Mouse (Mus musculus): ENCODE data around the gene Faim2. TPM values are rescaled to one million over a fixed set of nuclear protein-coding genes. Genes with fewer than 3 reads are reported as not detected.

The Faim2 gene
- polyA plus RNA-seq, 1 experiment = 0.81 TPM

DNA sequence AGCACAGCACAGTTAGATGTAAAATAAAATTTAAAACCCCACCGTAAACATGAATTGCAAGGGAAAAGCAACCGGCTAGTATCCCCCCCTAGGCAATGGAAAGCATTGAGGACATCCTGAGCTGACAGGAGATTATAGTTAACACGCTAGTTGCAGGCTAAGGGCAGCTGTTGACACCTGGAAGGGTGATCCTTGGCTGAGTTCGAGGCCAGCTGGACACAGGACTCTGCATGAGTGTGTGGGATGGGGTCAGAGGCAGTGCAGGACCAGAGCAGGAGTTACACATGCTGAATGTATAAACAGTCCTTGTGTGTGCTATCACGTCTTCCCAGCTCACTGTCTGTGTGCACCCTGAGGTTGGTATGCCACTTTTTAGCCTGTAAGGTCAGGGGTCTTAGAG is 24.7 kb downstream of the Faim2 start:
- TF ChIP-seq CTCF (IDR thresholded peaks at IDR 0.05; ENCODE audit: borderline replicate concordance, control insufficient read depth, extremely low read depth, insufficient read depth, low read length, poor library complexity) (no peak), POLR2A (IDR thresholded peaks at IDR 0.05; ENCODE audit: control insufficient read depth, extremely low read depth, insufficient read depth, low read length, poor library complexity) (no peak)
- DNase-seq = no peak
- no peaks in the 10 kb centered on the region for H3K4me1 ChIP-seq (replicated peaks; ENCODE audit: control insufficient read depth, insufficient read depth, low read length)

DNA sequence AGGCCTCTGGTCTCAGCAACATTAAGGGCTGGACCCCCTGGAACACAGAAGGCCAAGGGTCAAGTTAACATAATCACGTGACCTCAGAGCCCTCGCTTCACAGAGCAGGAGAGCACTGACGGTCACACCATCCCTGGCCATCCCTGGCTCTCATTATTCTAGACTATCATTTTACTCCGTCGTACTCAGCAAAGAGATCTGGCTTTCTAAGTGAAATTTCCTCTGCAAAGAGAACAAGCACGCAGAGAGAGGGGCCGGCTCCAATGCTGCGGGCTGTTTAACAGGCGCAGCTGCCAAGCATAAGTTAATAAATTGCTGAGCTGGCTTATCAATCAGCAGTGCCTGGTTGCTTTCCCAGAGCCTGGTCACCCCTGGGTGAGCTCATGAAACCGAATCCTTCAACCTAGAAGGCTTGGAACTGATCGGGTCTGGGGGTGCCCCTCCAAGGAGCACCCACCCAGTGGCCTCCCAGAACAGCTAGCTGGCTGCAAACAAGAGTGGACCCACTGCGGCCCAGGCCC is 25.6 kb downstream of the Faim2 start:
- H3K27ac ChIP-seq (ENCODE audit: control insufficient read depth, insufficient read depth, low read length) = no peak overlapping the region

More for the DNA sequence above, 24.7 kb downstream of the Faim2 start:
- no peaks in the 10 kb centered on the region for H3K36me3 ChIP-seq (ENCODE audit: control insufficient read depth, insufficient read depth, low read length)
- WGBS = 87% methylated on average over 5 of the region's 5 CpGs
- H3K27me3 ChIP-seq (ENCODE audit: control insufficient read depth, insufficient read depth, low read length) = no peaks in the 10 kb centered on the region
- H3K4me3 ChIP-seq (ENCODE audit: control insufficient read depth, insufficient read depth, low read length) = no peak overlapping the region
- no peak overlapping the region for H3K27ac ChIP-seq (ENCODE audit: control insufficient read depth, insufficient read depth, low read length)

DNA sequence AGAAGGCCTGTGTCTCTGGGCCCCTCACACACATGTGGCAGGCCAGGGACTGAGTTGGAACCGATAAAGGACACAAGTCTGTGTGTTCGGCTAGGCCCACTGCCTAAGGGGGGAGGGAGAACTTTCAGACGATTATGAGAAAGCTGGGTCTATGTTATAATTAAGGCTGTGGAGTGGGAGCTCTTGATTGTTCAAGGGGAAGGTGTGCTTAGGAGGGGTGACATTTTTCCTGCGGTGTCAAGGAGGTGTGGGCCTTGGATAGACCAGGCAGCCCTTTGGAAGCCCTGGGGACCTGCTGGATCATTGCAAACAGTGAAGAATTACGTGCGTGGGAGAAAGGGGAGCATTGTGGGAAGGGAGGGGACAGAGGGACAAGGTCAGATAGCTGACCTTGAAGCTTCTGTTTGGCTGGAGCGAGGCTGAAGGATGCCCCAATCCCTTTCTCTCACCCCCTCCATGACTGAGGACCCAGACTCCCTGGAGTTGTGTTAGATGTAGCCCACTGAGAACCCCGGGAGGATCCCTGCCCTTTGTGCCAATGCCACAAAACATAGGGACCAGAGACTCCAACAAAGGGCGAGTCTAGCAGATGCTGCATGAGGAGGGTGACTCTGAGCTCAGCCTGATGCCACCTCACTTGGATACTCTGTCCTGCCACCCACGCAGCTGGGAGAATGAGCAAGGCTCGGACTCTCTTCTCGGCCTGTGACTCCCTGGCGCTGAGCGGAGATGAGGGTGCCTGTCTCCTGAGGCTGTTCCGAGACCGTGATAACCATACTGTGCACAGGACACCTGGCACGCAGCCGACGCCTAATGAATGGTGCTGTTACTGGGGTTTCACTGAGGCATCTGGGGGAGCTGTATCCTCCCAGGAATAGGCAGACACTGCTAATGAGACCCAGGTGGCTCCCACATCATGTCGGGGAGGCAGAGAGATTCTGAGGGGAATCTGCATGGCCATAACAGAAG is 26.4 kb downstream of the Faim2 start:
- 90% methylated on average over 20 of the region's 20 CpGs for WGBS
- Histone ChIP-seq H3K4me1 (replicated peaks; ENCODE audit: control insufficient read depth, insufficient read depth, low read length) (no peaks in the 10 kb centered on the region), H3K36me3 (ENCODE audit: control insufficient read depth, insufficient read depth, low read length) (no peaks in the 10 kb centered on the region), H3K4me3 (ENCODE audit: control insufficient read depth, insufficient read depth, low read length) (no peak overlapping the region), H3K27ac (ENCODE audit: control insufficient read depth, insufficient read depth, low read length) (no peak overlapping the region), H3K27me3 (ENCODE audit: control insufficient read depth, insufficient read depth, low read length) (no peaks in the 10 kb centered on the region)
- DNase-seq = no peak
- no peak for TF ChIP-seq POLR2A (IDR thresholded peaks at IDR 0.05; ENCODE audit: control insufficient read depth, extremely low read depth, insufficient read depth, low read length, poor library complexity)
- no peak for TF ChIP-seq CTCF (IDR thresholded peaks at IDR 0.05; ENCODE audit: borderline replicate concordance, control insufficient read depth, extremely low read depth, insufficient read depth, low read length, poor library complexity)

More for the DNA sequence above, 25.6 kb downstream of the Faim2 start:
- TF ChIP-seq POLR2A (IDR thresholded peaks at IDR 0.05; ENCODE audit: control insufficient read depth, extremely low read depth, insufficient read depth, low read length, poor library complexity) (no peak), CTCF (IDR thresholded peaks at IDR 0.05; ENCODE audit: borderline replicate concordance, control insufficient read depth, extremely low read depth, insufficient read depth, low read length, poor library complexity) (no peak)
- Histone ChIP-seq H3K4me3 (ENCODE audit: control insufficient read depth, insufficient read depth, low read length) (no peak overlapping the region), H3K36me3 (ENCODE audit: control insufficient read depth, insufficient read depth, low read length) (no peaks in the 10 kb centered on the region), H3K27me3 (ENCODE audit: control insufficient read depth, insufficient read depth, low read length) (no peaks in the 10 kb centered on the region), H3K4me1 (replicated peaks; ENCODE audit: control insufficient read depth, insufficient read depth, low read length) (no peaks in the 10 kb centered on the region)
- DNase-seq = no peak
- 89% methylated on average over 12 of the region's 12 CpGs for WGBS

DNA sequence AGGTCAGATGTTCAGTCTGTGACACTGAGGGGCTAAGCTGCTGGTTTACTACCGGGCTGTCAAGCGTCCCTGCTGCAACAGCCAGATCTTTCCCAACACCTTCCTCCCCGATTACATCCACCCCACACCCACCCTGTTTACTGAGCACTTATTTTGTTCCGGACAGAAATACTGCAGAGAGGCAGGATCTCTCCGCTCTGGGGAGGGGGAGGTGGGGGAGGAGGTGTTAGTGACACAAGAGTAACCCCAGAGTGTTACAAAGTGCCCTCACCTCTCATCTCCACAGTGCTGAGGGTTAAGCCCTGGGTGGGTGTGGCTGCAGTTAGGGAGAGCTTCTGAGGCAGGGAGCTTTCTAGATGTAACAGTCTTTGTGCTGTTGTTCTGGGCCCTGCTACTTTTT is 27.6 kb downstream of the Faim2 start:
- H3K4me3 ChIP-seq (ENCODE audit: control insufficient read depth, insufficient read depth, low read length) = no peak overlapping the region
- 60% methylated on average over 5 of the region's 5 CpGs for WGBS
- DNase-seq = no peak
- H3K36me3 ChIP-seq (ENCODE audit: control insufficient read depth, insufficient read depth, low read length) = no peaks in the 10 kb centered on the region
- TF ChIP-seq POLR2A (IDR thresholded peaks at IDR 0.05; ENCODE audit: control insufficient read depth, extremely low read depth, insufficient read depth, low read length, poor library complexity) (no peak), CTCF (IDR thresholded peaks at IDR 0.05; ENCODE audit: borderline replicate concordance, control insufficient read depth, extremely low read depth, insufficient read depth, low read length, poor library complexity) (no peak)
- H3K27me3 ChIP-seq (ENCODE audit: control insufficient read depth, insufficient read depth, low read length) = no peaks in the 10 kb centered on the region
- no peak overlapping the region for H3K27ac ChIP-seq (ENCODE audit: control insufficient read depth, insufficient read depth, low read length)
- H3K4me1 ChIP-seq (replicated peaks; ENCODE audit: control insufficient read depth, insufficient read depth, low read length) = no peaks in the 10 kb centered on the region

DNA sequence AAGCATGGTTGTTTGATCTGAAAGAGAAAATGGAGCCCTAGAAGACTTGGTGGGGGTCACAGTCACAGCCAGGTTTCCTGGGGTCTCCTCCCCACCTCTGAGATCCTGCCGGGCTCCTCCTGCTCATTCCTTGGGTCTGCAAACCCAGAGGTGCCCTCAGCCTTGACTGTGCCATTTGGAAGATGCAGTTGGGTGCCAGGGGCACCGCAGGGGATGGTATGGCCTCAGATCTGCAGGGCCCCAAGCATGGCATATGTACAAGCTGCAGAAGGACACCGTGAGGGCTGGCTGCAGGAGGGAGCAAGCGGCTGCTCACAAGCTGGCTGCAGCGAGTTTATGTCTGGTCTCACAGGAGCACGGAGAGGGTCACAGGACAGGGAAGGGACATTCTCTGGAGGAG is 28.2 kb downstream of the Faim2 start:
- TF ChIP-seq POLR2A (IDR thresholded peaks at IDR 0.05; ENCODE audit: control insufficient read depth, extremely low read depth, insufficient read depth, low read length, poor library complexity) (no peak), CTCF (IDR thresholded peaks at IDR 0.05; ENCODE audit: borderline replicate concordance, control insufficient read depth, extremely low read depth, insufficient read depth, low read length, poor library complexity) (no peak)
- no peaks in the 10 kb centered on the region for H3K27me3 ChIP-seq (ENCODE audit: control insufficient read depth, insufficient read depth, low read length)

GRCm38 (mm10) chr15:99498781-99499180 is 29.2 kb downstream of the Faim2 start:
- Histone ChIP-seq H3K36me3 (ENCODE audit: control insufficient read depth, insufficient read depth, low read length) (no peaks in the 10 kb centered on the region), H3K27ac (ENCODE audit: control insufficient read depth, insufficient read depth, low read length) (no peak overlapping the region), H3K4me1 (replicated peaks; ENCODE audit: control insufficient read depth, insufficient read depth, low read length) (no peaks in the 10 kb centered on the region), H3K27me3 (ENCODE audit: control insufficient read depth, insufficient read depth, low read length) (no peaks in the 10 kb centered on the region), H3K4me3 (ENCODE audit: control insufficient read depth, insufficient read depth, low read length) (no peak overlapping the region)
- no peak for TF ChIP-seq POLR2A (IDR thresholded peaks at IDR 0.05; ENCODE audit: control insufficient read depth, extremely low read depth, insufficient read depth, low read length, poor library complexity)
- TF ChIP-seq CTCF (IDR thresholded peaks at IDR 0.05; ENCODE audit: borderline replicate concordance, control insufficient read depth, extremely low read depth, insufficient read depth, low read length, poor library complexity) = no peak
- 95% methylated on average over 4 of the region's 4 CpGs for WGBS
- no peak for DNase-seq

More for the DNA sequence above, 28.2 kb downstream of the Faim2 start:
- Histone ChIP-seq H3K27ac (ENCODE audit: control insufficient read depth, insufficient read depth, low read length) (no peak overlapping the region), H3K4me1 (replicated peaks; ENCODE audit: control insufficient read depth, insufficient read depth, low read length) (no peaks in the 10 kb centered on the region), H3K36me3 (ENCODE audit: control insufficient read depth, insufficient read depth, low read length) (no peaks in the 10 kb centered on the region), H3K4me3 (ENCODE audit: control insufficient read depth, insufficient read depth, low read length) (no peak overlapping the region)
- DNase-seq = no peak
- WGBS = 63% methylated on average over 6 of the region's 6 CpGs

Measured in thymus, adult 2 months (tissue).